Comparison of ENCODE assay signal across 10 mouse cellular contexts in genomic region chr12:84060946-84061345, GRCm38 (mm10). TPM values are rescaled to one million over a fixed set of nuclear protein-coding genes. Genes with fewer than 3 reads are reported as not detected.
DNase-seq lines count a peak whose midpoint lies in the region; ATAC-seq and TF ChIP-seq lines count a peak whose summit lies in the region.
"Had no signal": no experiment of that assay in that cellular context is flagged by ENCODE, and none has a peak within 500 bp of the region (broad histone marks: within the 10 kb centered on the region; RNA-seq: fewer than 3 reads in every experiment).

No protein-coding gene starts in this region.

- H3K4me3 ChIP-seq in intestine, embryonic 14.5 days (ENCODE audit: low read depth, low read length): no peak overlapping the region
- no peak overlapping the region for H3K4me3 ChIP-seq in intestine, embryonic 16.5 days (ENCODE audit: low read length)
- H3K4me3 ChIP-seq in lung, adult 2 months (replicated peaks; ENCODE audit: extremely low read depth, low read depth, low read length): no peak overlapping the region

- no peak for TF ChIP-seq POLR2A in lung, adult 2 months (IDR thresholded peaks at IDR 0.05; ENCODE audit: borderline replicate concordance, extremely low read depth, low read depth, low read length)

- ATAC-seq in intestine, embryonic 14.5 days (replicated peaks; ENCODE audit: low FRiP score, low TSS enrichment, low read depth): no peak
- ATAC-seq in intestine, embryonic 16.5 days: no peak

- WGBS in intestine, embryonic 14.5 days: 29% methylated on average over 2 of the region's 2 CpGs
- WGBS in intestine, embryonic 16.5 days: 32% methylated on average over 2 of the region's 2 CpGs
- WGBS in lung, adult 2 months: 18% methylated on average over 2 of the region's 2 CpGs

- H3K9me3 ChIP-seq in intestine, embryonic 14.5 days (ENCODE audit: control insufficient read depth, low read length): no peaks in the 10 kb centered on the region
- peaks cover 3% of the 10 kb centered on the region; the same call in 1 of the 2 replicates for H3K9me3 ChIP-seq in intestine, embryonic 16.5 days (ENCODE audit: control insufficient read depth, low read length)

- no peak overlapping the region for H3K9ac ChIP-seq in intestine, embryonic 14.5 days (ENCODE audit: low read length)
- no peak overlapping the region for H3K9ac ChIP-seq in intestine, embryonic 16.5 days (ENCODE audit: low read depth, low read length)

- H3K36me3 ChIP-seq in intestine, embryonic 14.5 days (ENCODE audit: control insufficient read depth, insufficient read depth, low read length): no peaks in the 10 kb centered on the region
- H3K36me3 ChIP-seq in intestine, embryonic 16.5 days (ENCODE audit: control insufficient read depth, insufficient read depth, low read length): no peaks in the 10 kb centered on the region

- no peaks in the 10 kb centered on the region for H3K27me3 ChIP-seq in intestine, embryonic 14.5 days (replicated peaks; ENCODE audit: control insufficient read depth, insufficient read depth, low read length)
- H3K27me3 ChIP-seq in intestine, embryonic 16.5 days (replicated peaks; ENCODE audit: control insufficient read depth, insufficient read depth, low read length): no peaks in the 10 kb centered on the region

- TF ChIP-seq CTCF in lung, adult 2 months (IDR thresholded peaks at IDR 0.05; ENCODE audit: insufficient read depth, low read length): 0 out of 2 replicates have a peak, but pooled peaks have one; percentile 7

- no peak overlapping the region for H3K27ac ChIP-seq in intestine, embryonic 14.5 days (ENCODE audit: low read depth)
- no peak overlapping the region for H3K27ac ChIP-seq in intestine, embryonic 16.5 days (ENCODE audit: low read length)

- DNase-seq in intestine, embryonic 14.5 days (ENCODE audit: low spot score): peak; percentile 29
- peak; percentile 54 for DNase-seq in CD4-positive helper T cell, adult 2 months (ENCODE audit: low read depth, low spot score)
- DNase-seq in MEL-GATA-1-ER (ENCODE audit: extremely low read depth, low read depth): peak; percentile 53
- peak; percentile 5 for DNase-seq in lung, adult 2 months
- DNase-seq in neural tube, embryonic 10.5 days (ENCODE audit: extremely low spot score, low spot score): no peak
- no peak for DNase-seq in right cerebral cortex, postnatal 36 days (ENCODE audit: low spot score in 2 of 2)
- DNase-seq: right cerebral cortex, adult 18-20 months had no signal

- no peaks in the 10 kb centered on the region for H3K4me1 ChIP-seq in intestine, embryonic 14.5 days (replicated peaks; ENCODE audit: control insufficient read depth, insufficient read depth, low read length)
- no peaks in the 10 kb centered on the region for H3K4me1 ChIP-seq in intestine, embryonic 16.5 days (ENCODE audit: control insufficient read depth, insufficient read depth, low read length)
- H3K4me1 ChIP-seq in lung, adult 2 months (ENCODE audit: control insufficient read depth, insufficient read depth, low read length): no peaks in the 10 kb centered on the region

- no peak overlapping the region for H3K4me2 ChIP-seq in intestine, embryonic 14.5 days (ENCODE audit: low read length)
- H3K4me2 ChIP-seq in intestine, embryonic 16.5 days (ENCODE audit: low read depth, low read length): no peak overlapping the region

RNA-seq across cellular contexts. Expression of gene Acot5, which starts 8.2 kb away (rescaled TPM):
- polyA plus RNA-seq in intestine, embryonic 14.5 days (2014; fragmentation: Nextera tagmentation; extraction: Ambion mirVana): not detected in 2 replicates
- 0.21 and 0.28 TPM in 2 replicates for polyA plus RNA-seq in intestine, embryonic 16.5 days (2015; fragmentation: Nextera tagmentation; extraction: Ambion mirVana)
- not detected in 2 replicates for polyA plus RNA-seq in lung, adult 2 months (2012; rRNA removed)
- polyA plus RNA-seq: hindbrain, embryonic 11.5 days; liver, embryonic 16.5 days had no signal

RNA-seq across cellular contexts. Expression of gene Acot3, which starts 9.0 kb away (rescaled TPM):
- 0.55 and 0.68 TPM in 2 replicates for polyA plus RNA-seq in intestine, embryonic 14.5 days (2014; fragmentation: Nextera tagmentation; extraction: Ambion mirVana)
- polyA plus RNA-seq in intestine, embryonic 16.5 days (2015; fragmentation: Nextera tagmentation; extraction: Ambion mirVana): 7.0 and 11.7 TPM in 2 replicates
- polyA plus RNA-seq in lung, adult 2 months (2012; rRNA removed): not detected in 2 replicates

RNA-seq across cellular contexts. Expression of gene Gm49366, which starts 22.2 kb away (rescaled TPM):
- polyA plus RNA-seq in intestine, embryonic 14.5 days (2014; fragmentation: Nextera tagmentation; extraction: Ambion mirVana): not detected in 2 replicates
- polyA plus RNA-seq in intestine, embryonic 16.5 days (2015; fragmentation: Nextera tagmentation; extraction: Ambion mirVana): not detected in 2 replicates
- polyA plus RNA-seq in lung, adult 2 months (2012; rRNA removed): not detected in 2 replicates
- polyA plus RNA-seq: hindbrain, embryonic 11.5 days; liver, embryonic 16.5 days had no signal

RNA-seq across cellular contexts. Expression of gene Acot4, which starts 22.8 kb away (rescaled TPM):
- polyA plus RNA-seq in intestine, embryonic 14.5 days (2014; fragmentation: Nextera tagmentation; extraction: Ambion mirVana): 2.2 and 2.5 TPM in 2 replicates
- polyA plus RNA-seq in intestine, embryonic 16.5 days (2015; fragmentation: Nextera tagmentation; extraction: Ambion mirVana): 12.9 and 20.6 TPM in 2 replicates
- polyA plus RNA-seq in lung, adult 2 months (2012; rRNA removed): 0.40 TPM in 2 replicates

RNA-seq across cellular contexts. Expression of gene Acot6, which starts 39.5 kb away (rescaled TPM):
- polyA plus RNA-seq in intestine, embryonic 14.5 days (2014; fragmentation: Nextera tagmentation; extraction: Ambion mirVana): 1.5 and 2.2 TPM in 2 replicates
- 2.5 and 3.2 TPM in 2 replicates for polyA plus RNA-seq in intestine, embryonic 16.5 days (2015; fragmentation: Nextera tagmentation; extraction: Ambion mirVana)
- polyA plus RNA-seq in lung, adult 2 months (2012; rRNA removed): 1.9 TPM in 2 replicates

Comparison
In these comparisons a context has a peak if more than half of its experiments do, and no peak if none do; other contexts are left out.
1. DNase-seq: peak in intestine, embryonic 14.5 days (single experiment), CD4-positive helper T cell, adult 2 months (single experiment), MEL-GATA-1-ER (single experiment) and lung, adult 2 months (single experiment); none in neural tube, embryonic 10.5 days (single experiment) and right cerebral cortex, postnatal 36 days (0 of 2).